Mouse (Mus musculus): Measurements from ENCODE around the gene Akap2.
"Not testable (repeated sequence)": the region's sequence is repeated elsewhere in the genome, so short reads cannot be mapped to it uniquely, and the experiment has no call there.

GRCm38 (mm10) chr4:57888978-57889377 is 171.5 kb downstream of the Akap2 start:
- not testable (repeated sequence) for TF ChIP-seq GATA1 (IDR thresholded peaks at IDR 0.05; ENCODE audit: borderline replicate concordance, low read length); FLI1 (IDR thresholded peaks at IDR 0.05; ENCODE audit: low read length)
